Mouse (Mus musculus) midbrain, embryonic 10.5 days (tissue): ENCODE data around the gene Syne3. TPM values are rescaled to one million over a fixed set of nuclear protein-coding genes. Genes with fewer than 3 reads are reported as not detected.

Source experiments
- DNase-seq: peaks from one replicate; pipeline ENCODE4 v3.0.0-alpha.2; 2017; ENCODE audit warnings: low spot score
- H3K27ac ChIP-seq: fragments of 300-500 bp; sonication (generic); replicated peaks from 2 replicates; pipeline ENCODE4 v1.5.1; 2016; ENCODE audit warnings: mild to moderate bottlenecking
- H3K27me3 ChIP-seq: fragments of 300-500 bp; sonication (generic); 2 replicates; pipeline ENCODE4 v1.6.1; 2016; ENCODE audit warnings: low read depth, mild to moderate bottlenecking; ENCODE audit not compliant: poor library complexity, severe bottlenecking
- H3K36me3 ChIP-seq: fragments of 300-500 bp; sonication (generic); 2 replicates; pipeline ENCODE4 v1.6.1; 2016; ENCODE audit warnings: mild to moderate bottlenecking, moderate library complexity
- H3K4me1 ChIP-seq: fragments of 300-500 bp; sonication (generic); 2 replicates; pipeline ENCODE4 v1.6.1; 2016
- H3K4me3 ChIP-seq: fragments of 300-500 bp; sonication (generic); 2 replicates; pipeline ENCODE4 v1.5.1; 2016; ENCODE audit warnings: mild to moderate bottlenecking, moderate library complexity
- H3K9me3 ChIP-seq: fragments of 300-500 bp; sonication (generic); replicated peaks from 2 replicates; pipeline ENCODE4 v1.6.1; 2016; ENCODE audit warnings: mild to moderate bottlenecking
- WGBS: fragments of 180-500 bp; shearing (Covaris S2); methylation state at CpG from one replicate; pipeline ENCODE4 v1.1.7; 2016; 5-methylcytosine and 5-hydroxymethylcytosine counted together
- polyA plus RNA-seq: library from polyadenylated mRNA; unstranded; fragments of >200 nt; fragmentation: Nextera tagmentation; extraction: Ambion mirVana; gene quantifications from 2 replicates; pipeline ENCODE4 v1.2.1, GENCODE M21; 2016

Gene Syne3
- polyA plus RNA-seq, 1 experiment from 2014 or later: 0.14 TPM

DNA sequence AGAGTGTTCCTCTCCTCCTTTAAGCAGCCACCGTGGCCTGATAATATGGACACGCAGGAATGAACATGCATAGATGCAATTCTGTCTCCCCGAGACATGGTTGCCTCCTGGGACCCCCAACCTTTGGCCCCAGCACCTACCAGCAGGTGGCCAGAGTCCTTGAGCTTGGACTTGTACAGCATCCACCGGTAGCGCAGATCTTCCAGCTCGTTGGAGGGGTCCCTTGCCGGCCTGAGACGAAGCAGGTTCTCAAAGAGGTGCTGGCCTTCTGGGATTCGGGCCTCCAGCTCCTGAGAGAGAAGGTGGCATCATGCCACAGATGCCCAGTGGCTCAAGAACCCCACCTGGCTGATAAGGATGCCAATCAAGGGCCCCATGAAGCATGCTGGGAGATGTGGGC is 69.1 kb downstream of the Syne3 start:
- Histone ChIP-seq H3K9me3 (peaks cover 4% of the 10 kb centered on the region; the same call in 1 of the 2 replicates), H3K4me3 (no peak overlapping the region), H3K27ac (no peak overlapping the region), H3K36me3 (no peaks in the 10 kb centered on the region), H3K27me3 (peaks cover 7% of the 10 kb centered on the region; the same call in 1 of the 2 replicates), H3K4me1 (peaks cover 12% of the 10 kb centered on the region; the same call in 1 of the 2 replicates)
- no peak for DNase-seq
- WGBS: 81% methylated on average over 9 of the region's 9 CpGs

GRCm38 (mm10) chr12:104940027-104940386 is 69.6 kb downstream of the Syne3 start:
- 12% methylated on average over 4 of the region's 4 CpGs for WGBS

DNA sequence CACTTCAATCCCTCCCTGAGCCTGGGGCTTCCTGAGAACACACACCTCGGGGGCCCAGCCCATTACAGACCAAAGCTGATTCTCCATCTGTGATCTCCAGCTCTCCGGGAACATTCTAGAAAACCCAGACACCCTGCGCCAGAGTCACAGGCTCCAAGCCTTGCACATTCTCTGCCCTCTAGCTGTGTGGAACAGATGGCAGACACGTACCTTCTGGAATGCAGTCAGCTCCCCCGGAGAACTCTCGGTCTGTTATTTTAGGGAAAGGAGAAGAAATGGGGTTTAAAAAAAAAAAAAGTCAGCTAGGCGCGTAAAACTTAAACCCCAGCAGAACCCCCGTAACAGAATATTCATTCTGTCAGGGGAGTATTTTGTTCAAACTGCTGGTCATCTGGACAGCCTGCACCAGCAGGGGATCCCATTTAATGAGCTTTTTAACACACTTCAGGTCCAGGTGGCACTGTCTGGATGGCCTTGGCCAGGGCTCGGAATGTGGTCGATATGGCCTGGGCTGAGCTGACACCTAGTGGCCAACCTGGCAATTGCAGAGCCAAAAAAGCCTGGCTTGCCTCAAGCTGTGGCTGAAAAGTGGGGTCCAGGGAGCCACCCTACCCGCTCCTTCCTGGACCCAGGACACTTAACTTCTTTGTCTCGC is 70.1 kb downstream of the Syne3 start:
- H3K27ac ChIP-seq: no peak overlapping the region
- H3K4me3 ChIP-seq: no peak overlapping the region
- H3K4me1 ChIP-seq: peaks cover 12% of the 10 kb centered on the region; the same call in 1 of the 2 replicates
- H3K36me3 ChIP-seq: no peaks in the 10 kb centered on the region
- 44% methylated on average over 13 of the region's 13 CpGs for WGBS
- peaks cover 7% of the 10 kb centered on the region; the same call in 1 of the 2 replicates for H3K27me3 ChIP-seq
- no peaks in the 10 kb centered on the region for H3K9me3 ChIP-seq
- peak; percentile 84 for DNase-seq

More at GRCm38 (mm10) chr12:104940027-104940386, 69.6 kb downstream of the Syne3 start:
- Histone ChIP-seq H3K27ac (no peak overlapping the region), H3K36me3 (no peaks in the 10 kb centered on the region), H3K4me3 (no peak overlapping the region), H3K4me1 (peaks cover 12% of the 10 kb centered on the region; the same call in 1 of the 2 replicates), H3K27me3 (peaks cover 7% of the 10 kb centered on the region; the same call in 1 of the 2 replicates), H3K9me3 (peaks cover 4% of the 10 kb centered on the region; the same call in 1 of the 2 replicates)
- DNase-seq: no peak

DNA sequence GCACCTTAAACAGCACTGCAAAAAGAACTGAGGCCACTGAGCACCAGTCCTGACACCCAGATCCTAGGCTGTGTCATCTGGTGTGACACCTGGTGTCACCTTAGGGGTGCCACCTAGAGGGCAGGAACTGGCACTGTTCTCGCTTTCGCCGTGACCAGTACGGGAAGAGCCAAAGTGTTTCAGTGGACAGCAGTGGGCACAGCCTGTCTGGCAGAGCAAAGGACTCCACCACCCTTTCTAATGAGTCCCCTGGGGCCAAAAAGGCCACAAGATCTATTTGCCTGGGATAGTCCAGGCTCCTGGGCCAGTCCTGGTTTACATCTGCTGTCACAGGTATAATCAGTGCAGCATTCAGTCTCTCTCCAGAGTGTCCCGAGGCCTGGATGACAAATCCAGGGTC is 70.7 kb downstream of the Syne3 start:
- DNase-seq: no peak
- Histone ChIP-seq H3K9me3 (no peaks in the 10 kb centered on the region), H3K36me3 (no peaks in the 10 kb centered on the region), H3K27ac (no peak overlapping the region), H3K4me3 (no peak overlapping the region), H3K4me1 (peaks cover 12% of the 10 kb centered on the region; the same call in 1 of the 2 replicates), H3K27me3 (peaks cover 7% of the 10 kb centered on the region; the same call in 1 of the 2 replicates)
- WGBS: 74% methylated on average over 5 of the region's 5 CpGs

DNA sequence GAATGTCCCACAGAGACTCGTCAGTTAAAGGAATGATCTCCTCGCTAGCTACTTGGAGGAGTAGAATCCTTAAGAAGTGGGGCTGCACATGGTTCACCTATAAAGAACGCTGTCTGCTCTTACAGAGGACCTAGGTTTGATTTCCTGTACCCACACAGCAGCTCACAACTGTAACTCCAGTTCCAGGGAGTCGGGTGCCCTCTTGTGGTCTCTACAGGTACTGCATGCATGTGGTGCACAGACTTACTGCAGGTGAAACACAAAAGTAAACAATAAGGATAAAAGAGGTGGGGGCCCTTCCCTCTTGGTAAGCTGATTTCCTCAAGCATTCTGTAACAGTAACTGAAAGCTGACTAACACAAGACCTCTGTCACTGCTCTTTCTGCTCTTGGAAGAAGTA is 73.4 kb downstream of the Syne3 start:
- peak; percentile 59 for DNase-seq
- WGBS: 75% methylated on average over 4 of the region's 4 CpGs
- no peaks in the 10 kb centered on the region for H3K36me3 ChIP-seq
- no peak overlapping the region for H3K27ac ChIP-seq
- H3K9me3 ChIP-seq: no peaks in the 10 kb centered on the region
- H3K27me3 ChIP-seq: peaks cover 11% of the 10 kb centered on the region
- H3K4me1 ChIP-seq: peaks cover 12% of the 10 kb centered on the region; the same call in 1 of the 2 replicates
- H3K4me3 ChIP-seq: no peak overlapping the region

DNA sequence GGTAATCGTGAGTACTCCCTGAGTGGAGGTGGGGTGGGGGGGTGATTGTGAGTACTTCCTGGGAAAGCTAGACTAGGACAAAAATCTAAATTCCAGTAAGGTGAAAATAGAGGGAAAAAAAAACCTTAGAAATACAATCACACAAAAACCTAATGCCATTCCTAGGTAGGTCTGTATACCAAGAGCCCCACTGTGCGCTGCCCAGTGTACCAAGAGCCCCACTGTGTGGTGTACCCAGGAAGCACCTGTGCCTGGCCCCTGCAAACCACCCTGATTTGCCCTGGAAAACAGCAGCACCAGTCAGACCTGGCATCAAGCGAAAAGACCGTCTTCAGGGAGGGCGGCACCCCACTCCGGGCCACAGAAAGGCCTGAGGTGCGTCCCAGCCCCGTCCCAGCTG is 74.5 kb downstream of the Syne3 start:
- 90% methylated on average over 8 of the region's 8 CpGs for WGBS
- peaks cover 11% of the 10 kb centered on the region; the same call in 1 of the 2 replicates for H3K4me1 ChIP-seq
- no peaks in the 10 kb centered on the region for H3K9me3 ChIP-seq
- no peaks in the 10 kb centered on the region for H3K36me3 ChIP-seq
- H3K27me3 ChIP-seq: peaks cover 6% of the 10 kb centered on the region
- no peak overlapping the region for H3K4me3 ChIP-seq
- H3K27ac ChIP-seq: no peak overlapping the region
- no peak for DNase-seq

- H3K4me1 ChIP-seq: no peaks in the 10 kb centered on the region
- H3K9me3 ChIP-seq: no peaks in the 10 kb centered on the region
- no peaks in the 10 kb centered on the region for H3K36me3 ChIP-seq
- DNase-seq: no peak
- 85% methylated on average over 13 of the region's 13 CpGs for WGBS
- no peak overlapping the region for H3K27ac ChIP-seq
- H3K4me3 ChIP-seq: no peak overlapping the region
- peaks cover 4% of the 10 kb centered on the region for H3K27me3 ChIP-seq
These were observed 75.8 kb downstream of the Syne3 start for GRCm38 (mm10) chr12:104933800-104934199.

- H3K4me1 ChIP-seq: no peaks in the 10 kb centered on the region
- WGBS: 69% methylated on average over 2 of the region's 2 CpGs
- no peaks in the 10 kb centered on the region for H3K36me3 ChIP-seq
- no peak overlapping the region for H3K4me3 ChIP-seq
- H3K27ac ChIP-seq: no peak overlapping the region
- no peak for DNase-seq
- peaks cover 4% of the 10 kb centered on the region for H3K27me3 ChIP-seq
- no peaks in the 10 kb centered on the region for H3K9me3 ChIP-seq
These were observed 76.4 kb downstream of the Syne3 start for GRCm38 (mm10) chr12:104933217-104933616.

DNA sequence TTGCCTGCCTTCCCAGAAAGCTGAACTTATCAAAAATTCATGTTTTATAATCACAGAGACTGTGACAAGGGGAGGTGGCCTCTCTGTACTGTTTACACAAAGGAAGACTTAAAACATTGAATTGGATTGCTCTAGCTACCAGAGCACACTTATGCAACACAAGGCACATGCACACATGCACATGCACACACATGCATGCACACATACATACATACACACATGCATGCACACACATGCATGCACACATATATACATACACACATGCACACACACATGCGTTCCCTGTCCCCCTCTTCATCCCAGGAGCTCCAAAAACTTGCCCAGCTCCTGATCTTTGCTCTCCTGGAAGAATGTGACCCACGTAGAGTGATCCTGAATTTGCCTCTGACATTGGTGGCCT is 83.8 kb downstream of the Syne3 start:
- Histone ChIP-seq H3K9me3 (no peaks in the 10 kb centered on the region), H3K27me3 (no peaks in the 10 kb centered on the region), H3K27ac (peak overlapping the region; percentile 10; the same call in 1 of the 2 replicates), H3K36me3 (no peaks in the 10 kb centered on the region), H3K4me3 (no peak overlapping the region), H3K4me1 (peaks cover 19% of the 10 kb centered on the region)
- DNase-seq: no peak
- WGBS: 86% methylated on average over 2 of the region's 2 CpGs

DNA sequence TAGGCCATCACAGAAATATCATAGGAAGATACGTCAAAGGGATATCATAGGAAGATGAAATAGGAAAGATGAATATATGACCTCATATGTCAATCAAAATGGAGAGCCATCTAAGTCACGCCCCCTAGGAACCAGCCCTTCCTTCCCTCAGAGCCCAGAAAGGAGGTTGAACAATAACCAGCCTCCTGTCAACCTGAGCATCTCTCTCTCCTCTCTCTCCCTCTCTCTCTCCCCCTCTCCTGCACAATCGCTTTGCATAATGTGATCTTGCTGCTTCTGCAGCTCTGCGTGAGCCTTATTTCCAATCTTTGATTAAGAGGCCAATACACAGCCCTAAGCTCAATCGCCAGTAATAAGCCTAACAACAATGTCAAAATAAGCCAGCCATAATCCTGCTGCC is 84.6 kb downstream of the Syne3 start:
- Histone ChIP-seq H3K4me1 (peaks cover 19% of the 10 kb centered on the region), H3K36me3 (no peaks in the 10 kb centered on the region), H3K9me3 (no peaks in the 10 kb centered on the region), H3K27me3 (0 out of 2 replicates have a peak, but pooled peaks cover 4% of the 10 kb centered on the region), H3K4me3 (no peak overlapping the region), H3K27ac (no peak overlapping the region)
- no peak for DNase-seq
- WGBS: 84% methylated on average over 5 of the region's 5 CpGs

- H3K4me3 ChIP-seq: no peak overlapping the region
- H3K27me3 ChIP-seq: 0 out of 2 replicates have a peak, but pooled peaks cover 4% of the 10 kb centered on the region
- H3K27ac ChIP-seq: no peak overlapping the region
- no peak for DNase-seq
- peaks cover 19% of the 10 kb centered on the region for H3K4me1 ChIP-seq
- H3K36me3 ChIP-seq: no peaks in the 10 kb centered on the region
- H3K9me3 ChIP-seq: no peaks in the 10 kb centered on the region
- 83% methylated on average over 3 of the region's 3 CpGs for WGBS
These were observed 85.1 kb downstream of the Syne3 start for GRCm38 (mm10) chr12:104924546-104924945.

GRCm38 (mm10) chr12:104923948-104924388 is 85.6 kb downstream of the Syne3 start:
- Histone ChIP-seq H3K9me3 (no peaks in the 10 kb centered on the region), H3K4me1 (peaks cover 19% of the 10 kb centered on the region), H3K27me3 (0 out of 2 replicates have a peak, but pooled peaks cover 4% of the 10 kb centered on the region), H3K36me3 (no peaks in the 10 kb centered on the region), H3K4me3 (no peak overlapping the region), H3K27ac (no peak overlapping the region)
- 82% methylated on average over 19 of the region's 19 CpGs for WGBS
- DNase-seq: no peak

DNA sequence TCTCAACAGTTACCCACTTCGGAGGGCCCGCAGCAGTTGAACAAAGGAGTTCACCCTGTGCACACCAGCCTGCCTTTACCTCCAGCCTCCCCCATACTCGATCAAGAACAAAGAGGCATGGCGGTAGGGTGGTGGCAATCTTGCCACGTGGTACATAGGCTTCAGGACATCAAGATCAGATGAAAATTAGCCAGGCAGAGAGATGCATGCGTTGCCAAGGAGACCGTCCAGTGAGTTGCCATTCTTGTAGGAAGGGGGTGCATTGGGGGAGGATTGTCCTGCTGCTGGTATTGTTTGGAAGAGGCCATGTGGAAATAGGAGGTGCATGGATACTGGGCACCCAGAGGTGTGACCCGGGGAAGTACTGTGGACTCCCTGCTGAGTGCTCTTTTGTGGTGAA is 87.0 kb downstream of the Syne3 start:
- Histone ChIP-seq H3K4me3 (no peak overlapping the region), H3K27me3 (0 out of 2 replicates have a peak, but pooled peaks cover 4% of the 10 kb centered on the region), H3K9me3 (no peaks in the 10 kb centered on the region), H3K27ac (peak overlapping the region; percentile 64), H3K36me3 (no peaks in the 10 kb centered on the region), H3K4me1 (peaks cover 19% of the 10 kb centered on the region)
- WGBS: 60% methylated on average over 8 of the region's 8 CpGs
- DNase-seq: peak; percentile 30
